Mouse (Mus musculus) thymus, postnatal 4 days (tissue): ENCODE measurements around the gene Siglecg.

Experiments used
- DNase-seq: peaks from one replicate; pipeline ENCODE4 v3.0.0; 2021

Gene Siglecg

GRCm38 (mm10) chr7:43443126-43443916, 35.3 kb downstream of the Siglecg start:
- peak; percentile 83 for DNase-seq

- DNase-seq = peak; percentile 89
Observed at GRCm38 (mm10) chr7:43443917-43444293, 35.9 kb downstream of the Siglecg start, which contains the start of the genes Etfb and Gm45233. TSS of gene Etfb (plus strand) at chr7:43444083. TSS of gene Gm45233 (plus strand) at chr7:43444128.

GRCm38 (mm10) chr7:43447801-43448200, 39.8 kb downstream of the Siglecg start:
- DNase-seq = no peak

- DNase-seq = no peak
Observed at GRCm38 (mm10) chr7:43448246-43448645, 40.2 kb downstream of the Siglecg start.

GRCm38 (mm10) chr7:43449811-43450210, 41.8 kb downstream of the Siglecg start:
- no peak for DNase-seq

GRCm38 (mm10) chr7:43451726-43452125, 43.7 kb downstream of the Siglecg start:
- DNase-seq = no peak

GRCm38 (mm10) chr7:43452609-43453008, 44.6 kb downstream of the Siglecg start:
- peak; percentile 56 for DNase-seq

- no peak for DNase-seq
Observed at GRCm38 (mm10) chr7:43453599-43454355, 45.8 kb downstream of the Siglecg start.

- DNase-seq = no peak
Observed at GRCm38 (mm10) chr7:43454371-43454770, 46.4 kb downstream of the Siglecg start.

- no peak for DNase-seq
Observed at GRCm38 (mm10) chr7:43462851-43463250, 54.8 kb downstream of the Siglecg start, which contains the start of gene Vsig10l. TSS of gene Vsig10l (plus strand) at chr7:43463151.

- no peak for DNase-seq
Observed at GRCm38 (mm10) chr7:43463976-43464375, 56.0 kb downstream of the Siglecg start.

GRCm38 (mm10) chr7:43464864-43465343, 56.9 kb downstream of the Siglecg start:
- DNase-seq = peak; percentile 23

GRCm38 (mm10) chr7:43465344-43466098, 57.5 kb downstream of the Siglecg start:
- peak; percentile 86 for DNase-seq

GRCm38 (mm10) chr7:43466099-43466694, 58.2 kb downstream of the Siglecg start:
- peak; percentile 91 for DNase-seq
